In the genomic region with DNA sequence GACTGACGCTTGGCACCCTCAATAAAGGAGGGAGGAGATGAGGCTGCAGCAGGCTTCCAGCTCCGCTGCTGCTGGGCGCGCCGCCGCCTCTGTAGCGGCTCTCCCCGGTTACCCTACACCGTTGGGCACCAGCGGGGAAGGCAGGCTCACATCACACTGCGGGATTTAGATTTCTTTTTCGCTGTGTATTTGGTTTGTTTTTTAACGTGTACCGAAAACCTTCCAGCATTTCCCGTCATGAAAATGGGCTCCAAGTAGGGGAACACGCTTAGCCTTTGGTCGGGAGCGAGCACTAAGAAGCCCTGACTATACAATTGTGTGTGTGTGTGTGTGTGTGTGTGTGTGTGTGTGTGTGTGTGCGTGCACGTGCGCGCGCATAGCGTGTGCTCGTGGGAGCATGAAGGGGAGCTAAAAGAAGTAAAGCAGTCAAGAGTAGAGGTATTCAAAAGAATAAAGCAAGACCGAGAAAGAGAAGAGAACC, we compare ENCODE assay signal across 8 mouse cellular contexts. TPM values are rescaled to one million over a fixed set of nuclear protein-coding genes. Genes with fewer than 3 reads are reported as not detected.
A peak's percentile ranks its signal among the peaks of the same experiment; 100 is the strongest.
DNase-seq lines count a peak whose midpoint lies in the region; ATAC-seq and TF ChIP-seq lines count a peak whose summit lies in the region.

No protein-coding gene starts in this region.

- H3K36me3 ChIP-seq in forebrain, embryonic 12.5 days (replicated peaks), result no peaks in the 10 kb centered on the region; the same call in 1 of the 2 replicates
- no peaks in the 10 kb centered on the region for H3K36me3 ChIP-seq in limb, embryonic 15.5 days

- H3K4me3 ChIP-seq in cerebellum, adult 2 months (replicated peaks; ENCODE audit: insufficient read depth, low read depth, low read length), result peak overlapping the region; percentile 61
- peak overlapping the region; percentile 50 for H3K4me3 ChIP-seq in forebrain, embryonic 12.5 days (replicated peaks)
- H3K4me3 ChIP-seq in limb, embryonic 15.5 days, result peak overlapping the region; percentile 40

- 0 out of 2 replicates have a peak overlapping the region, but pooled peaks have one; percentile 17 for H3K27ac ChIP-seq in cerebellum, adult 2 months (ENCODE audit: insufficient read depth, low read length)
- H3K27ac ChIP-seq in forebrain, embryonic 12.5 days, result 0 out of 2 replicates have a peak overlapping the region, but pooled peaks have one; percentile 46
- H3K27ac ChIP-seq in limb, embryonic 15.5 days, result no peak overlapping the region

- no peak for TF ChIP-seq POLR2A in cerebellum, adult 2 months (IDR thresholded peaks at IDR 0.05; ENCODE audit: borderline replicate concordance, insufficient read depth, low read length)

- under 1% methylated on average over 26 of the region's 26 CpGs for WGBS in cerebellum, adult 2 months
- under 1% methylated on average over 26 of the region's 26 CpGs for WGBS in forebrain, embryonic 12.5 days
- under 1% methylated on average over 26 of the region's 26 CpGs for WGBS in limb, embryonic 15.5 days

- no peaks in the 10 kb centered on the region for H3K4me1 ChIP-seq in cerebellum, adult 2 months (ENCODE audit: control insufficient read depth, insufficient read depth, low read length)
- peaks cover 9% of the 10 kb centered on the region for H3K4me1 ChIP-seq in forebrain, embryonic 12.5 days
- H3K4me1 ChIP-seq in limb, embryonic 15.5 days, result peaks cover 7% of the 10 kb centered on the region

- peak overlapping the region; percentile 49; the same call in 1 of the 2 replicates for H3K9ac ChIP-seq in forebrain, embryonic 12.5 days
- H3K9ac ChIP-seq in limb, embryonic 15.5 days, result no peak overlapping the region

- H3K4me2 ChIP-seq in forebrain, embryonic 12.5 days, result peak overlapping the region; percentile 64
- H3K4me2 ChIP-seq in limb, embryonic 15.5 days, result peak overlapping the region; percentile 65

- TF ChIP-seq CTCF in cerebellum, adult 2 months (IDR thresholded peaks at IDR 0.05; ENCODE audit: borderline replicate concordance, insufficient read depth, low read depth, low read length), result no peak

- no peaks in the 10 kb centered on the region for H3K9me3 ChIP-seq in forebrain, embryonic 12.5 days
- no peaks in the 10 kb centered on the region for H3K9me3 ChIP-seq in limb, embryonic 15.5 days

- ATAC-seq in forebrain, embryonic 12.5 days (ENCODE audit: low FRiP score), result peak; percentile 80
- ATAC-seq in limb, embryonic 15.5 days (ENCODE audit: insufficient number of reproducible peaks, low FRiP score, low TSS enrichment, low read depth), result no peak
- no peak for ATAC-seq in erythroid progenitor cell, adult 5-6 weeks (replicated peaks; ENCODE audit: low FRiP score, poor library complexity, severe bottlenecking)

- peak; percentile 14 for DNase-seq in kidney, postnatal 10 days
- DNase-seq in kidney, postnatal 25 days, result no peak
- peak; percentile 53 to 59 for DNase-seq in cerebellum, adult 2 months
- peak; percentile 66 for DNase-seq in right cerebral cortex, postnatal 25 days
- DNase-seq in urinary bladder, adult 18-20 months (ENCODE audit: low spot score in 2 of 2), result no peak

- no peaks in the 10 kb centered on the region for H3K27me3 ChIP-seq in cerebellum, adult 2 months (ENCODE audit: control insufficient read depth, insufficient read depth, low read length)
- peaks cover 20% of the 10 kb centered on the region for H3K27me3 ChIP-seq in forebrain, embryonic 12.5 days
- H3K27me3 ChIP-seq in limb, embryonic 15.5 days, result peaks cover 54% of the 10 kb centered on the region

RNA-seq across cellular contexts. Expression of gene Slitrk3, which starts 4.1 kb away (rescaled TPM):
- 9.3 and 10.0 TPM in 2 replicates for polyA plus RNA-seq in cerebellum, adult 2 months (2012; rRNA removed)
- 3.4 and 4.9 TPM in 2 replicates for polyA plus RNA-seq in forebrain, embryonic 12.5 days (2016; fragmentation: Nextera tagmentation; extraction: Ambion mirVana)
- polyA plus RNA-seq in limb, embryonic 15.5 days (2015; fragmentation: Nextera tagmentation; extraction: Ambion mirVana), result 0.79 and 1.2 TPM in 2 replicates
- not detected in 2 replicates for total RNA-seq in erythroid progenitor cell, adult 5-6 weeks (2015; ENCODE audit: low replicate concordance)
- total RNA-seq in erythroid progenitor cell, adult 5-6 weeks (2017; ENCODE audit: low replicate concordance), result not detected in 2 replicates

Comparison
In these comparisons a context has a peak if more than half of its experiments do, and no peak if none do; other contexts are left out.
1. DNase-seq: peak in kidney, postnatal 10 days (single experiment), cerebellum, adult 2 months (2 of 2) and right cerebral cortex, postnatal 25 days (single experiment); none in kidney, postnatal 25 days (0 of 2) and urinary bladder, adult 18-20 months (0 of 2).
2. Peak in every context shown above with its lines, with median percentiles within 50 percentile points of each other: H3K4me3 ChIP-seq.